Mouse (Mus musculus) brain, embryonic 14.5 days (tissue): ENCODE measurements around the gene Zfp429.

Experiments used
- CTCF ChIP-seq: fragments of 200-500 bp; IDR thresholded peaks from 2 replicates; pipeline ENCODE4 v1.5.1; 2012; ENCODE audit warnings: inconsistent platforms, mild to moderate bottlenecking, moderate library complexity, borderline replicate concordance; ENCODE audit not compliant: insufficient read depth, insufficient read length; ENCODE audit errors: extremely low read depth
- POLR2A ChIP-seq: fragments of 200-500 bp; IDR thresholded peaks from 2 replicates; pipeline ENCODE4 v1.6.1; 2012; ENCODE audit warnings: mild to moderate bottlenecking, inconsistent platforms, borderline replicate concordance; ENCODE audit not compliant: poor library complexity, insufficient read depth, insufficient read length, severe bottlenecking; ENCODE audit errors: extremely low read depth

- TF ChIP-seq POLR2A (no peak), CTCF (no peak)
Observed at GRCm38 (mm10) chr13:67360131-67360744, 39.4 kb downstream of the Zfp429 start, which contains the start of the genes Gm28044 and Zfp953.
